Mouse (Mus musculus) left cerebral cortex, adult 8-10 months (tissue): Measurements from ENCODE around the gene Serpinb12. TPM values are rescaled to one million over a fixed set of nuclear protein-coding genes. Genes with fewer than 3 reads are reported as not detected.
"Not testable (repeated sequence)": the region's sequence is repeated elsewhere in the genome, so short reads cannot be mapped to it uniquely, and the experiment has no call there.

Experiments used
- DNase-seq, 2 experiments: peaks; one replicate each; pipeline ENCODE4 v3.0.0; 2022; ENCODE audit warnings: low spot score in 2 of 2
- total RNA-seq, 4 experiments: library from RNA; stranded (reverse); gene quantifications; 2 replicates each; pipeline ENCODE4 v1.2.4; 2022

Gene Serpinb12
- under 1 TPM in 2 of 4 experiments, not detected in 2; 0.21 to 0.30 TPM for total RNA-seq

- no peak for DNase-seq
These were observed at the start of gene Serpinb12 for GRCm38 (mm10) chr1:106934265-106934664. Gene Serpinb12, plus strand, starts transcription at chr1:106934449.

GRCm38 (mm10) chr1:106895142-106895541, 39.1 kb upstream of the Serpinb12 start:
- not testable (repeated sequence) for DNase-seq

GRCm38 (mm10) chr1:106901406-106901805, 32.8 kb upstream of the Serpinb12 start:
- no peak for DNase-seq

- DNase-seq = no peak
These were observed 2.3 kb upstream of the Serpinb12 start for GRCm38 (mm10) chr1:106931954-106932353.

- no peak for DNase-seq
These were observed 591 bp upstream of the Serpinb12 start for GRCm38 (mm10) chr1:106933658-106934057.

- no peak for DNase-seq
These were observed 13.0 kb downstream of the Serpinb12 start for GRCm38 (mm10) chr1:106947217-106947616.

- no peak for DNase-seq
These were observed 25.7 kb downstream of the Serpinb12 start for GRCm38 (mm10) chr1:106959981-106960380.

GRCm38 (mm10) chr1:106961023-106961422, 26.8 kb downstream of the Serpinb12 start:
- no peak for DNase-seq

GRCm38 (mm10) chr1:106980684-106981083, 46.4 kb downstream of the Serpinb12 start, which contains the start of gene Serpinb13:
Gene Serpinb13, plus strand, starts transcription at chr1:106980984.
- DNase-seq = no peak

GRCm38 (mm10) chr1:106983092-106983491, 48.8 kb downstream of the Serpinb12 start:
- no peak for DNase-seq

- no peak for DNase-seq
These were observed 49.6 kb downstream of the Serpinb12 start for GRCm38 (mm10) chr1:106983865-106984264.

- no peak for DNase-seq
These were observed 66.2 kb downstream of the Serpinb12 start for GRCm38 (mm10) chr1:107000424-107000823.

- DNase-seq = no peak
These were observed 67.5 kb downstream of the Serpinb12 start for GRCm38 (mm10) chr1:107001754-107002153.

- no peak for DNase-seq
These were observed 72.1 kb downstream of the Serpinb12 start for GRCm38 (mm10) chr1:107006316-107006715.

Other genes with a start within 250 kb of the Serpinb12 start
- gene Bcl2, start 220.2 kb upstream of the Serpinb12 start, total RNA-seq = 10 to 100 TPM; 12.1 to 16.1 (median 13.3) TPM
- 10 to 100 TPM; 26.3 to 28.6 (median 28.1) TPM for gene Kdsr, start 174.7 kb upstream of the Serpinb12 start, total RNA-seq
- 10 to 100 TPM; 48.8 to 60.1 (median 57.2) TPM for gene Vps4b, start 137.7 kb upstream of the Serpinb12 start, total RNA-seq
- not detected for gene Serpinb5, start 73.3 kb upstream of the Serpinb12 start, total RNA-seq
- gene Serpinb13, start 46.5 kb downstream of the Serpinb12 start, total RNA-seq = not detected
- not detected for gene Serpinb3a, start 117.9 kb downstream of the Serpinb12 start, total RNA-seq
- not detected for gene Serpinb3d, start 149.1 kb downstream of the Serpinb12 start, total RNA-seq